Mouse (Mus musculus) myocyte (in vitro differentiated cells): ENCODE measurements at regions not wholly inside any gene's neighbourhood (a gene's known extent, or its start where the extent isn't known, plus 50 kb on each side); places are given as distances from the start of the nearest gene placed in this dataset.

Experiments used
- POLR2A ChIP-seq: IDR thresholded peaks from one replicate; pipeline ENCODE4 v1.6.1; 2011; ENCODE audit warnings: low read depth, mild to moderate bottlenecking, control low read depth, moderate library complexity; ENCODE audit not compliant: insufficient read length
- USF1 ChIP-seq: IDR thresholded peaks from one replicate; pipeline ENCODE4 v1.6.1; 2011; ENCODE audit warnings: low read depth, mild to moderate bottlenecking, control low read depth, moderate library complexity

GRCm38 (mm10) chr12:110187246-110188135 lies 91.4 kb upstream of the Dio3 start:
- TF ChIP-seq POLR2A (no peak), USF1 (no peak)
